Comparison of ENCODE assay signal across 29 mouse cellular contexts in the genomic region with DNA sequence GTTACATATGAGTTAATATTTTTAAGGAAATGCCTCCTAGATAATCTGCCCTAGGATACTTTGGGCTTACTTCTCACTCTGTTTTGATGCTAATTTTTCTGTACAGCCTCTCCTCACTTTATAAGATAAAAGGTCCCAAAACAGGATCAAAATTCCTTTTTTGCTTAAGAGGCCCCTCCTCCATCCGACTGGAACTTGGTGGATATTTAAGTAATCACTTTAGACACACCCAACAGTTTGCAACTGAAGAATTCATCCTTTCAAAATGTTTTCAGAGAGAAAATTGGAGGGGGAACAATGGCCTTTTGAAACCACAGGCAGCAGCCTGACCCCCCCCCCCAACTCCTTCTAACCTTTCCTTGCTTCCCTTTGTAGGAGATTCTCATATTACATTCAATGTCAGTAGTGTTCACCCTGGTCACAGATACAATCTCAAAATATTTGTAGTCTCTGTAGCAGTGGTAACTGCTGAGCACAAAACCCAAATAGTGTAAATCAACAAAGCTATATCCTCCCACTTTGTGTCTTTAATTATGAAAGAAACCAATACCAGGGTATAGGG.
DNase-seq lines count a peak whose midpoint lies in the region; ATAC-seq lines count a peak whose summit lies in the region.
"Had no signal": no experiment of that assay in that cellular context is flagged by ENCODE, and none has a peak within 500 bp of the region (broad histone marks: within the 10 kb centered on the region; RNA-seq: fewer than 3 reads in every experiment).

No protein-coding gene starts in this region.

- no peaks in the 10 kb centered on the region for H3K27me3 ChIP-seq in hindbrain, embryonic 10.5 days (ENCODE audit: insufficient read depth, poor library complexity, severe bottlenecking)
- no peaks in the 10 kb centered on the region for H3K27me3 ChIP-seq in hindbrain, embryonic 14.5 days (ENCODE audit: control insufficient read depth, insufficient read depth, low read length)
- H3K27me3 ChIP-seq in midbrain, embryonic 12.5 days: no peaks in the 10 kb centered on the region
- no peaks in the 10 kb centered on the region for H3K27me3 ChIP-seq in midbrain, embryonic 16.5 days (ENCODE audit: control insufficient read depth, insufficient read depth, low read depth, low read length)
- no peaks in the 10 kb centered on the region for H3K27me3 ChIP-seq in embryonic facial prominence, embryonic 11.5 days (ENCODE audit: control insufficient read depth, insufficient read depth, low read length)
- H3K27me3 ChIP-seq: embryonic facial prominence, embryonic 12.5 days; embryonic facial prominence, embryonic 15.5 days; heart, embryonic 12.5 days; heart, embryonic 15.5 days; hindbrain, embryonic 13.5 days had no signal

- no peaks in the 10 kb centered on the region for H3K9me3 ChIP-seq in hindbrain, embryonic 10.5 days
- no peaks in the 10 kb centered on the region for H3K9me3 ChIP-seq in hindbrain, embryonic 14.5 days (ENCODE audit: control insufficient read depth, low read length)
- no peaks in the 10 kb centered on the region for H3K9me3 ChIP-seq in midbrain, embryonic 12.5 days
- H3K9me3 ChIP-seq in midbrain, embryonic 16.5 days (replicated peaks; ENCODE audit: control insufficient read depth, low read length, poor library complexity, severe bottlenecking): no peaks in the 10 kb centered on the region
- no peaks in the 10 kb centered on the region for H3K9me3 ChIP-seq in embryonic facial prominence, embryonic 11.5 days (replicated peaks; ENCODE audit: control insufficient read depth, low read length)
- H3K9me3 ChIP-seq: embryonic facial prominence, embryonic 12.5 days; embryonic facial prominence, embryonic 15.5 days; heart, embryonic 12.5 days; heart, embryonic 15.5 days; hindbrain, embryonic 13.5 days had no signal

- no peaks in the 10 kb centered on the region for H3K36me3 ChIP-seq in hindbrain, embryonic 10.5 days
- H3K36me3 ChIP-seq in hindbrain, embryonic 14.5 days (replicated peaks; ENCODE audit: control insufficient read depth, insufficient read depth): no peaks in the 10 kb centered on the region; the same call in 1 of the 2 replicates
- H3K36me3 ChIP-seq in midbrain, embryonic 12.5 days: no peaks in the 10 kb centered on the region
- no peaks in the 10 kb centered on the region for H3K36me3 ChIP-seq in midbrain, embryonic 16.5 days (ENCODE audit: control insufficient read depth, insufficient read depth, low read length)
- no peaks in the 10 kb centered on the region for H3K36me3 ChIP-seq in embryonic facial prominence, embryonic 11.5 days (replicated peaks; ENCODE audit: control insufficient read depth, insufficient read depth, low read depth, low read length)
- H3K36me3 ChIP-seq: embryonic facial prominence, embryonic 12.5 days; embryonic facial prominence, embryonic 15.5 days; heart, embryonic 12.5 days; heart, embryonic 15.5 days; hindbrain, embryonic 13.5 days had no signal

- no peak for ATAC-seq in hindbrain, embryonic 14.5 days (ENCODE audit: low FRiP score)
- ATAC-seq in midbrain, embryonic 12.5 days (ENCODE audit: low FRiP score, low read depth): peak; percentile 76
- no peak for ATAC-seq in midbrain, embryonic 16.5 days
- ATAC-seq in embryonic facial prominence, embryonic 11.5 days (replicated peaks; ENCODE audit: insufficient number of reproducible peaks, low FRiP score, low TSS enrichment, low read depth): no peak
- ATAC-seq: activated CD4-positive, CD25-positive, alpha-beta regulatory T cell, adult 4 months; CD4-positive, CD25-positive, alpha-beta regulatory T cell, adult 4 months; forebrain, embryonic 14.5 days; forebrain, postnatal 0 days; hindbrain, postnatal 0 days; inflammation-experienced regulatory T-cells, adult 6 months; intestine, embryonic 16.5 days had no signal

- no peak overlapping the region for H3K4me2 ChIP-seq in hindbrain, embryonic 14.5 days (replicated peaks)
- no peak overlapping the region for H3K4me2 ChIP-seq in midbrain, embryonic 12.5 days (replicated peaks)
- no peak overlapping the region for H3K4me2 ChIP-seq in midbrain, embryonic 16.5 days (ENCODE audit: low read length)
- no peak overlapping the region for H3K4me2 ChIP-seq in embryonic facial prominence, embryonic 11.5 days (ENCODE audit: low read depth, low read length)
- H3K4me2 ChIP-seq: embryonic facial prominence, embryonic 12.5 days; embryonic facial prominence, embryonic 15.5 days; heart, embryonic 12.5 days; heart, embryonic 15.5 days; hindbrain, embryonic 13.5 days had no signal

- WGBS in hindbrain, embryonic 10.5 days: 11% methylated on average over 1 of the region's 1 CpGs
- WGBS in hindbrain, embryonic 14.5 days: 9% methylated on average over 1 of the region's 1 CpGs
- 0% methylated on average over 1 of the region's 1 CpGs for WGBS in midbrain, embryonic 12.5 days
- whole genome bisulfite sequencing in midbrain, embryonic 16.5 days: 9% methylated on average over 1 of the region's 1 CpGs
- 3% methylated on average over 1 of the region's 1 CpGs for WGBS in embryonic facial prominence, embryonic 11.5 days

- peak; percentile 7 for DNase-seq in hindbrain, embryonic 10.5 days (ENCODE audit: low spot score)
- no peak for DNase-seq in hindbrain, embryonic 14.5 days (ENCODE audit: low spot score)
- DNase-seq in embryonic facial prominence, embryonic 11.5 days (ENCODE audit: low spot score): peak; percentile 33
- no peak for DNase-seq in cerebellum, postnatal 14 days
- DNase-seq: adrenal gland, adult 8-10 months; adrenal gland, postnatal 25 days; cerebellum, adult 18-20 months; cerebellum, adult 9-10 months; cerebellum, postnatal 25 days; forebrain, postnatal 0 days; gastrocnemius, adult 2 months; gastrocnemius, postnatal 14 days; heart, adult 18-20 months; heart, postnatal 10 days; heart, postnatal 36 days; kidney, adult 18-20 months had no signal

- H3K4me3 ChIP-seq in hindbrain, embryonic 10.5 days: no peak overlapping the region
- H3K4me3 ChIP-seq in hindbrain, embryonic 14.5 days (replicated peaks; ENCODE audit: low read length): no peak overlapping the region
- H3K4me3 ChIP-seq in midbrain, embryonic 12.5 days: no peak overlapping the region
- H3K4me3 ChIP-seq in midbrain, embryonic 16.5 days (ENCODE audit: low read depth, low read length): no peak overlapping the region
- H3K4me3 ChIP-seq in embryonic facial prominence, embryonic 11.5 days (ENCODE audit: low read depth, low read length): no peak overlapping the region
- H3K4me3 ChIP-seq: embryonic facial prominence, embryonic 12.5 days; embryonic facial prominence, embryonic 15.5 days; gastrocnemius, adult 2 months; heart, embryonic 12.5 days; heart, embryonic 15.5 days; hindbrain, embryonic 13.5 days had no signal

- peaks cover 8% of the 10 kb centered on the region; the same call in 1 of the 2 replicates for H3K4me1 ChIP-seq in hindbrain, embryonic 10.5 days (replicated peaks)
- H3K4me1 ChIP-seq in hindbrain, embryonic 14.5 days (replicated peaks; ENCODE audit: control insufficient read depth, insufficient read depth, low read length): no peaks in the 10 kb centered on the region
- no peaks in the 10 kb centered on the region for H3K4me1 ChIP-seq in midbrain, embryonic 12.5 days
- no peaks in the 10 kb centered on the region for H3K4me1 ChIP-seq in midbrain, embryonic 16.5 days (ENCODE audit: control insufficient read depth, insufficient read depth, low read length)
- no peaks in the 10 kb centered on the region for H3K4me1 ChIP-seq in embryonic facial prominence, embryonic 11.5 days (ENCODE audit: control insufficient read depth, insufficient read depth, low read length)
- H3K4me1 ChIP-seq: embryonic facial prominence, embryonic 12.5 days; embryonic facial prominence, embryonic 15.5 days; heart, embryonic 12.5 days; heart, embryonic 15.5 days; hindbrain, embryonic 13.5 days had no signal

- no peak overlapping the region for H3K27ac ChIP-seq in hindbrain, embryonic 10.5 days
- no peak overlapping the region for H3K27ac ChIP-seq in hindbrain, embryonic 14.5 days
- no peak overlapping the region for H3K27ac ChIP-seq in midbrain, embryonic 12.5 days (replicated peaks)
- H3K27ac ChIP-seq in midbrain, embryonic 16.5 days (ENCODE audit: low read length): no peak overlapping the region
- H3K27ac ChIP-seq in embryonic facial prominence, embryonic 11.5 days (replicated peaks; ENCODE audit: low read depth, low read length): no peak overlapping the region
- H3K27ac ChIP-seq: embryonic facial prominence, embryonic 12.5 days; embryonic facial prominence, embryonic 15.5 days; gastrocnemius, adult 2 months; heart, embryonic 15.5 days; hindbrain, embryonic 13.5 days; hindbrain, postnatal 0 days had no signal

- H3K9ac ChIP-seq in hindbrain, embryonic 14.5 days: no peak overlapping the region
- H3K9ac ChIP-seq in midbrain, embryonic 12.5 days (replicated peaks): no peak overlapping the region
- no peak overlapping the region for H3K9ac ChIP-seq in midbrain, embryonic 16.5 days (ENCODE audit: low read depth, low read length)
- no peak overlapping the region for H3K9ac ChIP-seq in embryonic facial prominence, embryonic 11.5 days (replicated peaks; ENCODE audit: low read length)
- H3K9ac ChIP-seq: embryonic facial prominence, embryonic 12.5 days; embryonic facial prominence, embryonic 15.5 days; forebrain, postnatal 0 days; heart, embryonic 12.5 days; heart, embryonic 15.5 days; hindbrain, embryonic 13.5 days had no signal

Comparison
In these comparisons a context has a peak if more than half of its experiments do, and no peak if none do; other contexts are left out.
1. DNase-seq: peak in hindbrain, embryonic 10.5 days (single experiment) and embryonic facial prominence, embryonic 11.5 days (single experiment); none in hindbrain, embryonic 14.5 days (single experiment) and cerebellum, postnatal 14 days (0 of 2).